Mouse (Mus musculus) bone marrow, adult 2 months (tissue): ENCODE measurements around the gene Glt1d1. TPM values are rescaled to one million over a fixed set of nuclear protein-coding genes. Genes with fewer than 3 reads are reported as not detected.

Source experiments
- H3K27ac ChIP-seq: fragments of 200-500 bp; 2 replicates; pipeline ENCODE4 v1.5.1; 2012; ENCODE audit warnings: low read depth, mild to moderate bottlenecking, control low read depth, inconsistent platforms, low read length; ENCODE audit not compliant: control insufficient read depth, poor library complexity, insufficient read depth
- H3K4me1 ChIP-seq: fragments of 200-500 bp; 2 replicates; pipeline ENCODE4 v1.6.1; 2011; ENCODE audit warnings: low read length; ENCODE audit not compliant: control insufficient read depth, insufficient read depth
- H3K4me3 ChIP-seq: fragments of 200-500 bp; replicated peaks from 2 replicates; pipeline ENCODE3; 2011; ENCODE audit warnings: mild to moderate bottlenecking, low read depth, low read length, control low read depth; ENCODE audit not compliant: control insufficient read depth
- CTCF ChIP-seq: fragments of 200-500 bp; IDR thresholded peaks from 2 replicates; pipeline ENCODE4 v1.5.1; 2011; ENCODE audit warnings: low read length, control low read depth; ENCODE audit not compliant: control insufficient read depth, insufficient read depth
- POLR2A ChIP-seq: fragments of 200-500 bp; IDR thresholded peaks from 2 replicates; pipeline ENCODE4 v1.6.1; 2011; ENCODE audit warnings: low read depth, mild to moderate bottlenecking, control low read depth, low read length, borderline replicate concordance; ENCODE audit not compliant: control insufficient read depth
- WGBS: fragments of 180-500 bp; shearing (Covaris S2); methylation state at CpG from one replicate; pipeline ENCODE4 v1.1.7; 2018; 5-methylcytosine and 5-hydroxymethylcytosine counted together
- polyA plus RNA-seq: library from polyadenylated mRNA; stranded (reverse); fragments of >200 nt; gene quantifications from 2 replicates; pipeline ENCODE4 v1.2.4, GENCODE M21; 2011; ENCODE audit warnings: low replicate concordance; ENCODE audit not compliant: missing spikeins, insufficient read depth, insufficient read length

The Glt1d1 gene
- polyA plus RNA-seq, 1 experiment: 4.8 TPM

GRCm38 (mm10) chr5:127618834-127619233, 13.2 kb upstream of the Glt1d1 start:
- WGBS: 64% methylated on average over 3 of the region's 3 CpGs
- Histone ChIP-seq H3K4me3 (no peak overlapping the region), H3K4me1 (peaks cover 7% of the 10 kb centered on the region), H3K27ac (no peak overlapping the region)
- TF ChIP-seq POLR2A (no peak), CTCF (no peak)

- TF ChIP-seq POLR2A: no peak
- TF ChIP-seq CTCF: no peak
- no peak overlapping the region for H3K4me3 ChIP-seq
- H3K27ac ChIP-seq: no peak overlapping the region; the same call in 1 of the 2 replicates
These were observed 11.7 kb upstream of the Glt1d1 start for GRCm38 (mm10) chr5:127620371-127620770.

GRCm38 (mm10) chr5:127621108-127621507, 11.0 kb upstream of the Glt1d1 start:
- H3K27ac ChIP-seq: peak overlapping the region; percentile 54; the same call in 1 of the 2 replicates
- H3K4me1 ChIP-seq: peaks cover 3% of the 10 kb centered on the region; the same call in 1 of the 2 replicates
- 20% methylated on average over 10 of the region's 10 CpGs for WGBS
- no peak overlapping the region for H3K4me3 ChIP-seq
- TF ChIP-seq POLR2A (no peak), CTCF (no peak)

More at GRCm38 (mm10) chr5:127620371-127620770, 11.7 kb upstream of the Glt1d1 start:
- WGBS: 87% methylated on average over 8 of the region's 8 CpGs
- peaks cover 5% of the 10 kb centered on the region; the same call in 1 of the 2 replicates for H3K4me1 ChIP-seq

GRCm38 (mm10) chr5:127624427-127625213, 7.4 kb upstream of the Glt1d1 start:
- peaks cover 2% of the 10 kb centered on the region; the same call in 1 of the 2 replicates for H3K4me1 ChIP-seq
- no peak for TF ChIP-seq POLR2A
- TF ChIP-seq CTCF: 0 out of 2 replicates have a peak, but pooled peaks have one; percentile 6
- H3K4me3 ChIP-seq: no peak overlapping the region
- no peak overlapping the region for H3K27ac ChIP-seq
- 58% methylated on average over 10 of the region's 10 CpGs for whole genome bisulfite sequencing

GRCm38 (mm10) chr5:127627242-127627641, 4.8 kb upstream of the Glt1d1 start:
- no peak overlapping the region for H3K27ac ChIP-seq
- 74% methylated on average over 12 of the region's 12 CpGs for WGBS

GRCm38 (mm10) chr5:127631671-127632070, 391 bp upstream of the Glt1d1 start:
- TF ChIP-seq CTCF: no peak
- TF ChIP-seq POLR2A: no peak
- Histone ChIP-seq H3K4me3 (peak overlapping the region; percentile 28), H3K4me1 (no peaks in the 10 kb centered on the region; the same call in 1 of the 2 replicates), H3K27ac (no peak overlapping the region)
- 9% methylated on average over 5 of the region's 5 CpGs for WGBS

More at GRCm38 (mm10) chr5:127627242-127627641, 4.8 kb upstream of the Glt1d1 start:
- no peak for TF ChIP-seq POLR2A
- TF ChIP-seq CTCF: no peak
- Histone ChIP-seq H3K4me1 (no peaks in the 10 kb centered on the region; the same call in 1 of the 2 replicates), H3K4me3 (no peak overlapping the region)

GRCm38 (mm10) chr5:127633188-127633587, 1.1 kb downstream of the Glt1d1 start:
- no peak for TF ChIP-seq POLR2A
- TF ChIP-seq CTCF: no peak
- Histone ChIP-seq H3K4me1 (no peaks in the 10 kb centered on the region; the same call in 1 of the 2 replicates), H3K4me3 (no peak overlapping the region), H3K27ac (no peak overlapping the region)
- 19% methylated on average over 4 of the region's 4 CpGs for WGBS

- WGBS: 75% methylated on average over 7 of the region's 7 CpGs
- no peaks in the 10 kb centered on the region; the same call in 1 of the 2 replicates for H3K4me1 ChIP-seq
- H3K4me3 ChIP-seq: no peak overlapping the region
- TF ChIP-seq CTCF (no peak), POLR2A (no peak)
- H3K27ac ChIP-seq: no peak overlapping the region
These were observed 1.6 kb downstream of the Glt1d1 start for GRCm38 (mm10) chr5:127633666-127634065.

GRCm38 (mm10) chr5:127637622-127638021, 5.6 kb downstream of the Glt1d1 start:
- 68% methylated on average over 4 of the region's 4 CpGs for WGBS

More at GRCm38 (mm10) chr5:127637622-127638021, 5.6 kb downstream of the Glt1d1 start:
- Histone ChIP-seq H3K4me3 (no peak overlapping the region), H3K27ac (no peak overlapping the region), H3K4me1 (no peaks in the 10 kb centered on the region; the same call in 1 of the 2 replicates)
- no peak for TF ChIP-seq CTCF
- TF ChIP-seq POLR2A: no peak
